Mouse (Mus musculus) heart, embryonic 12.5 days (tissue): Measurements from ENCODE around the gene Atxn10. TPM values are rescaled to one million over a fixed set of nuclear protein-coding genes. Genes with fewer than 3 reads are reported as not detected.

Source experiments
- ATAC-seq: fragments of 200-750 bp; cut with Nextera tagmentation; 2 replicates; pipeline ENCODE4 v1.8.0; 2017; ENCODE audit warnings: moderate TSS enrichment, moderate library complexity; ENCODE audit not compliant: insufficient number of reproducible peaks, low FRiP score
- H3K27ac ChIP-seq: fragments of 300-500 bp; sonication (generic); 2 replicates; pipeline ENCODE4 v1.5.1; 2016; ENCODE audit warnings: mild to moderate bottlenecking, moderate library complexity; ENCODE audit not compliant: poor library complexity, severe bottlenecking
- H3K27me3 ChIP-seq: fragments of 300-500 bp; sonication (generic); replicated peaks from 2 replicates; pipeline ENCODE4 v1.6.1; 2016; ENCODE audit warnings: mild to moderate bottlenecking, moderate library complexity
- H3K36me3 ChIP-seq: fragments of 300-500 bp; sonication (generic); 2 replicates; pipeline ENCODE4 v1.6.1; 2016; ENCODE audit warnings: mild to moderate bottlenecking, moderate library complexity
- H3K4me1 ChIP-seq: fragments of 300-500 bp; sonication (generic); replicated peaks from 2 replicates; pipeline ENCODE4 v1.6.1; 2016; ENCODE audit warnings: mild to moderate bottlenecking
- H3K4me2 ChIP-seq: fragments of 300-500 bp; sonication (generic); 2 replicates; pipeline ENCODE4 v1.6.1; 2016; ENCODE audit warnings: mild to moderate bottlenecking, moderate library complexity
- H3K4me3 ChIP-seq: fragments of 300-500 bp; sonication (generic); 2 replicates; pipeline ENCODE4 v1.5.1; 2016; ENCODE audit warnings: mild to moderate bottlenecking
- H3K9ac ChIP-seq: fragments of 300-500 bp; sonication (generic); 2 replicates; pipeline ENCODE4 v1.6.1; 2016; ENCODE audit warnings: mild to moderate bottlenecking, moderate library complexity
- H3K9me3 ChIP-seq: fragments of 300-500 bp; sonication (generic); replicated peaks from 2 replicates; pipeline ENCODE4 v1.6.1; 2016; ENCODE audit warnings: mild to moderate bottlenecking, moderate library complexity
- WGBS: fragments of 180-500 bp; shearing (Covaris S2); methylation state at CpG from one replicate; pipeline ENCODE4 v1.1.7; 2016; 5-methylcytosine and 5-hydroxymethylcytosine counted together
- polyA plus RNA-seq: library from polyadenylated mRNA; unstranded; fragments of >200 nt; fragmentation: Nextera tagmentation; extraction: Ambion mirVana; gene quantifications from 2 replicates; pipeline ENCODE4 v1.2.1, GENCODE M21; 2016

Gene Atxn10
- polyA plus RNA-seq, 1 experiment from 2014 or later = 240 TPM

DNA sequence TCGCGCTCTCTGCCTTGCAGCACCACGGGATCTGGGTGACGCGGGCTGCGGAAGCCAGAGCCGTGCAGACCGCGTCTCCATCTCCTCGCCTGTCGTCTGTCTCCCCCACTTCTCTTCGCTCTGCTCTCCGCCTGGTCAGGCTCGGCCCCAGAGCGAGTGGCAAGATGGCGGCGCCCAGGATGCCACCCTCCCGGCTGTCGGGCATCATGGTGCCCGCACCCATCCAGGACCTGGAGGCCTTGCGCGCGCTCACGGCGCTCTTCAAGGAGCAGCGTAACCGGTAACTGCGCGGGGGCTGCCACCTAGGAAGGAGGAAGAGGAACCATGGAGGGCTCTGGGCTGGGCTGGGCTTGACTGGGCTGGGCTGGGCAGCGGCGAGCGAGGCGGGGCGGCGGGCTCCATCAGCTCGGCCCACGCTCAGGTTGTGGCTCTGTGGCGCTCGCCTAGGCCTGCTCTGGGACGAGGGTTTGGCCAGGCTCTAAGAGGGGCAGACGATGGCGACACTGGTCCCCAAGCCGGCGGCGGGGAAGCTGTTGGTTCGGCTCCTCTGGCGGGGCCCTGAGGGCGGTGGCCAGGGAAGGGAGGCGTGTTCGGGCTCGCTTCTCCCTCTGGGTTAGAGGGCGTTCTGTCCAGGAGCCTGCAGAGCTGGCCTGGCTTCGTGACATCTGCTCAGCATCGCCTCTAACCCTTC lies 401 bp downstream of the Atxn10 start:
- ATAC-seq = peak; percentile 88
- Histone ChIP-seq H3K9ac (peak overlapping the region; percentile 95), H3K4me2 (peak overlapping the region; percentile 68), H3K27me3 (no peaks in the 10 kb centered on the region), H3K36me3 (no peaks in the 10 kb centered on the region; the same call in 1 of the 2 replicates), H3K9me3 (no peaks in the 10 kb centered on the region), H3K27ac (peak overlapping the region; percentile 97), H3K4me3 (peak overlapping the region; percentile 93), H3K4me1 (peaks cover 18% of the 10 kb centered on the region)
- WGBS = under 1% methylated on average over 54 of the region's 54 CpGs

DNA sequence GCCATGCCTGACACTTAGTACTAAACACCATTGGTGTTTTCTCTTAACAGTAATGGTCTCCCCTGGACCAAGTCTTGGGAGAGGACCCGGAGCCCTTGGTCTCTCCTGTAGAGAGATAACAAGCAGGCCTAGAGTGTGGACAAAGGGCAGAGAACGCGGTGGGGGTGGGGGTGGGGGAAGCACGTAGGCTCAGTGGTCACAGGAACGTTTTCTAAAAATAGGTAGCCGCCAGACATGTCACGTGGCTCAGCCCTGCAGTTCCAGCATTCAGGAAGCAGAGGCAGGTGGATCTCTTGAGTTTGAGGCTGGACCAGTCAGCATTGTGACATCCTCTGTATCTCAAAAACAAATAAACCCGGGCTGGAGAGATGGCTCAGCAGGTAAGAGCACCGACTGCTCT lies 1.2 kb downstream of the Atxn10 start:
- H3K4me1 ChIP-seq = peaks cover 18% of the 10 kb centered on the region
- no peaks in the 10 kb centered on the region; the same call in 1 of the 2 replicates for H3K36me3 ChIP-seq
- 21% methylated on average over 9 of the region's 9 CpGs for WGBS
- peak overlapping the region; percentile 95 for H3K9ac ChIP-seq
- peak overlapping the region; percentile 68 for H3K4me2 ChIP-seq
- no peaks in the 10 kb centered on the region for H3K27me3 ChIP-seq
- H3K27ac ChIP-seq = peak overlapping the region; percentile 97
- no peak for ATAC-seq
- no peaks in the 10 kb centered on the region for H3K9me3 ChIP-seq
- H3K4me3 ChIP-seq = peak overlapping the region; percentile 93

- no peak overlapping the region for H3K4me2 ChIP-seq
- peaks cover 18% of the 10 kb centered on the region for H3K4me1 ChIP-seq
- no peak for ATAC-seq
- H3K27ac ChIP-seq = no peak overlapping the region
- H3K9me3 ChIP-seq = no peaks in the 10 kb centered on the region
- H3K9ac ChIP-seq = no peak overlapping the region
- no peaks in the 10 kb centered on the region for H3K27me3 ChIP-seq
- 89% methylated on average over 5 of the region's 5 CpGs for WGBS
- no peaks in the 10 kb centered on the region; the same call in 1 of the 2 replicates for H3K36me3 ChIP-seq
- no peak overlapping the region for H3K4me3 ChIP-seq
These were observed 1.9 kb downstream of the Atxn10 start for GRCm38 (mm10) chr15:85337979-85338378.

DNA sequence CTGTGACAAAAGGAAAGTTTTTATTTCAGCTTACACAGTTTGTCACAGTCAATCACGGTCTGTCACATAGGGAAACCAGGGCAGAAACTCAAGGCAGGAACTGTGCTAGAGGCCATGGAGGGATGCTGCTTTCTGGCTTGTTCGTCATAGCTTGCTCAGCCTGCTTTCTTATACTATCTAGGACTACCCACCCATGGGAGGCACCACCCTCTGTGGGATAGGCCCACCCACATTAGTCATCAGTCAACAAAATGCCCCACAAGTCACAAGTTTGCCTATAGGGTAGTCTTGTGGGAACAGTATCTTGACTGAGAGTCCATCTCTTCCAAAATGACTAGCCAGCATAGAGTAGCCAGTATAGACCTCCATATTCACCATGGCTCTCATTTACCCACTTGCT lies 6.2 kb downstream of the Atxn10 start:
- no peak overlapping the region for H3K4me3 ChIP-seq
- no peaks in the 10 kb centered on the region for H3K27me3 ChIP-seq
- WGBS = 89% methylated on average over 2 of the region's 2 CpGs
- no peaks in the 10 kb centered on the region for H3K9me3 ChIP-seq
- H3K27ac ChIP-seq = no peak overlapping the region
- peaks cover 25% of the 10 kb centered on the region for H3K4me1 ChIP-seq
- H3K9ac ChIP-seq = no peak overlapping the region
- H3K4me2 ChIP-seq = no peak overlapping the region
- H3K36me3 ChIP-seq = no peaks in the 10 kb centered on the region; the same call in 1 of the 2 replicates
- ATAC-seq = no peak

DNA sequence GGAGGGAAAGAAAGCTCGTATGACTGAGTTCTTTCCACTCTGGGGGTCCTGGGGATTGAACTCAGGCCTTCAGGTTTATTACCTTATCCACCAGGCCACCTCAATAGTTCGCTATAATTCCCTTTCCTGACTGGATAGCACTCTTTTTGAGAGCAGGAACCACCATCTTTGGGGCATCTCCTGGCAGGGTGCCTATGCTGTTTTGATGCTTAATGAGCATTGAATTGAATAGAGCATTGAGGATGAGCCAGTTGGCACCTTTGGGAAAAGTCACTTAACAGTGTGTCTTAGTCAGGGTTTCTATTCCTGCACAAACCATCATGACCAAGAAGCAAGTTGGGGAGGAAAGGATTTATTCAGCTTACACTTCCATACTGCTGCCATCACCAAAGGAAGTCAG lies 8.6 kb downstream of the Atxn10 start:
- Histone ChIP-seq H3K27me3 (no peaks in the 10 kb centered on the region), H3K4me2 (no peak overlapping the region), H3K4me1 (peaks cover 21% of the 10 kb centered on the region), H3K27ac (no peak overlapping the region), H3K36me3 (no peaks in the 10 kb centered on the region; the same call in 1 of the 2 replicates), H3K9me3 (no peaks in the 10 kb centered on the region), H3K9ac (no peak overlapping the region), H3K4me3 (no peak overlapping the region)
- WGBS = 80% methylated on average over 2 of the region's 2 CpGs
- ATAC-seq = no peak

GRCm38 (mm10) chr15:85347058-85347700 lies 11.1 kb downstream of the Atxn10 start:
- H3K4me2 ChIP-seq = no peak overlapping the region

DNA sequence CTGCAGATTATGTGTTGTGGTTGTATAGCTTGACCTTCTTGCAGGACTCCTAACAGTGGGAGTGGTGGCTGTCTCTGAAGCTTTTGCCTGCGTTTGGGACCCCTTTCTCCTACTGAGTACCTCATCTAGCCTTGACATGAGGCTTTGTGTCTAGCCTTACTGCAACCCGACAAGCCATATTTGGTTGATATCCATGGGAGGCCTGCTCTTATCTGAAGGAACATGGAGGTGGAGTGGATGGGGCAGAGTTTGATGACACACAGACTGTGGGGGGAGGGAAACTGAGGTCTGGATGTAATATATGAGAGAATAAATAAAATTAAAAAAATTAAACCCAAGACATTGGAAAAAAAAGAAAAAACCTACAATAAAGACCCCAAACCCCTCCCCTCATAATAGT lies 14.1 kb downstream of the Atxn10 start:
- H3K9ac ChIP-seq = no peak overlapping the region
- H3K9me3 ChIP-seq = no peaks in the 10 kb centered on the region
- no peak overlapping the region for H3K4me3 ChIP-seq
- 0 out of 2 replicates have a peak, but pooled peaks cover 6% of the 10 kb centered on the region for H3K36me3 ChIP-seq
- no peaks in the 10 kb centered on the region for H3K27me3 ChIP-seq
- no peak overlapping the region for H3K27ac ChIP-seq
- no peak overlapping the region for H3K4me2 ChIP-seq
- 47% methylated on average over 2 of the region's 2 CpGs for WGBS
- H3K4me1 ChIP-seq = peaks cover 31% of the 10 kb centered on the region
- ATAC-seq = no peak

More at GRCm38 (mm10) chr15:85347058-85347700, 11.1 kb downstream of the Atxn10 start:
- H3K36me3 ChIP-seq = 0 out of 2 replicates have a peak, but pooled peaks cover 6% of the 10 kb centered on the region
- H3K9ac ChIP-seq = no peak overlapping the region
- H3K9me3 ChIP-seq = no peaks in the 10 kb centered on the region
- WGBS = 50% methylated on average over 6 of the region's 6 CpGs
- no peaks in the 10 kb centered on the region for H3K27me3 ChIP-seq
- H3K4me1 ChIP-seq = peaks cover 31% of the 10 kb centered on the region
- ATAC-seq = no peak
- no peak overlapping the region for H3K4me3 ChIP-seq
- 0 out of 2 replicates have a peak overlapping the region, but pooled peaks have one; percentile 32 for H3K27ac ChIP-seq

GRCm38 (mm10) chr15:85354060-85354459 lies 18.0 kb downstream of the Atxn10 start:
- H3K9me3 ChIP-seq = no peaks in the 10 kb centered on the region
- peaks cover 19% of the 10 kb centered on the region for H3K4me1 ChIP-seq
- H3K27ac ChIP-seq = no peak overlapping the region
- H3K36me3 ChIP-seq = 0 out of 2 replicates have a peak, but pooled peaks cover 6% of the 10 kb centered on the region
- no peak for ATAC-seq
- H3K27me3 ChIP-seq = no peaks in the 10 kb centered on the region
- H3K9ac ChIP-seq = no peak overlapping the region
- no peak overlapping the region for H3K4me2 ChIP-seq
- WGBS = 69% methylated on average over 9 of the region's 9 CpGs
- no peak overlapping the region for H3K4me3 ChIP-seq

- H3K27me3 ChIP-seq = no peaks in the 10 kb centered on the region
- no peak overlapping the region for H3K4me3 ChIP-seq
- ATAC-seq = no peak
- no peak overlapping the region for H3K27ac ChIP-seq
- no peak overlapping the region for H3K9ac ChIP-seq
- no peaks in the 10 kb centered on the region for H3K9me3 ChIP-seq
- H3K4me1 ChIP-seq = peaks cover 11% of the 10 kb centered on the region; the same call in 1 of the 2 replicates
- no peak overlapping the region for H3K4me2 ChIP-seq
- WGBS = 84% methylated on average over 6 of the region's 6 CpGs
- peaks cover 17% of the 10 kb centered on the region for H3K36me3 ChIP-seq
These were observed 20.1 kb downstream of the Atxn10 start for GRCm38 (mm10) chr15:85356112-85356511.

DNA sequence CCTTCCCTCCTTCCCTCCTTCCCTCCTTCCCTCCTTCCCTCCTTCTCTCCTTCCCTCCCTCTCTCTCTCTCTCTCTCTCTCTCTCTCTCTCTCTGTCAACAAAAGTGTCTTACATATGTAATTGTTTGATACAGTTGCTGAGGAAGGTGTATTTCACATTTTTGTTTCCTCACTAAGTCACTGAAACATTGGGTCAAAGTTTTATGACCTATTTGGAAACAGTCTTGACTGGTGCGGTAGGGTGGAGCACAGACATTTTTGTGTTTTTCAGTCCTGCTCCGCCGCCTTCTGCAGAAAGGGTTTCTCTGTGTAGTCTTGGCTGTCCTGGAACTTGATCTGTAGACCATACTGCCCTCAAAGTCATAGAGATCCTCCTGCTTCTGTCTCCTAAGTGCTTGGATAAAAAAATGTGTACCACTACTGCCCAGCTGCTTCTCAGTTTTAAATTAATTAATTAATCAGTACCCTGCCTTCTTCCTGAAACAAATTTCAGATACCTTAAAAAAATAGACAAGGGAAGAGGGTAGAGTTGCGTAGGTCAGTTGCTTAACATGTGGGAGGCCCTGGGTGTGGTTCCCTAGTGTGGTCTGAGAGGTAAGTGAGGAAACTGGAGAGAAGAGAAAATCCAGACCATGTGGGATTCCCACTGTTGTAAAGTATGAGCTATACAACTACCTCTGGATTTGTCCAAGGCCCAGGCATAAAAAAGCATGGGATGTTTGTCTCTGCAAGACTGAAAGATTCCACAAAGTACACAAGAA lies 21.6 kb downstream of the Atxn10 start:
- H3K9ac ChIP-seq = no peak overlapping the region
- H3K36me3 ChIP-seq = peaks cover 26% of the 10 kb centered on the region
- peaks cover 7% of the 10 kb centered on the region; the same call in 1 of the 2 replicates for H3K4me1 ChIP-seq
- no peak overlapping the region for H3K4me3 ChIP-seq
- 91% methylated on average over 4 of the region's 4 CpGs for WGBS
- no peaks in the 10 kb centered on the region for H3K9me3 ChIP-seq
- ATAC-seq = no peak
- H3K4me2 ChIP-seq = no peak overlapping the region
- no peak overlapping the region for H3K27ac ChIP-seq
- H3K27me3 ChIP-seq = no peaks in the 10 kb centered on the region

DNA sequence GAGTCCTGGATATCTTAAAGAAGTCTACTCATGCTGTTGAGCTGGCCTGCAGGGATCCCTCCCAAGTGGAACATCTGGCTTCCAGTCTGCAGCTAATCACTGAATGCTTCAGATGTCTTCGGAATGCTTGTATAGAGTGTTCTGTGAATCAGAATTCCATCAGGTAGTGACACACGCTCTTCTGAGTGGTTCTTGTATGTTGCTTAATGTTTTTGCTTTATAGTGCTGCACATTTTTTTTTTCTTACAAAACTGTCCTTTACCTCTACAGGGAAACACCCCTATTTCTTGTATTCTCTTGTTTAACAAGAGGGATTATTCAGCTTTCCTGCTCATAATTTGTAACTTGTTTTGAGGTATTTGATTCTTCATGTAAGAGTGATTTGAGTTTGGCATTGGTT lies 23.4 kb downstream of the Atxn10 start:
- WGBS = 43% methylated on average over 2 of the region's 2 CpGs
- Histone ChIP-seq H3K36me3 (peaks cover 42% of the 10 kb centered on the region), H3K27me3 (no peaks in the 10 kb centered on the region), H3K4me1 (peaks cover 7% of the 10 kb centered on the region; the same call in 1 of the 2 replicates), H3K4me2 (no peak overlapping the region), H3K9ac (no peak overlapping the region), H3K27ac (no peak overlapping the region), H3K9me3 (no peaks in the 10 kb centered on the region), H3K4me3 (no peak overlapping the region)
- ATAC-seq = no peak
